Mouse (Mus musculus) lung, postnatal 0 days (tissue): Measurements from ENCODE around the gene Ak8.

Experiments
- CTCF ChIP-seq: IDR thresholded peaks from 2 replicates; pipeline ENCODE4 v1.5.1; 2016; ENCODE audit warnings: antibody characterized with exemption, mild to moderate bottlenecking
- EP300 ChIP-seq: IDR thresholded peaks from 2 replicates; pipeline ENCODE4 v1.6.1; 2016; ENCODE audit warnings: antibody characterized with exemption, mild to moderate bottlenecking, control low read depth

DNA sequence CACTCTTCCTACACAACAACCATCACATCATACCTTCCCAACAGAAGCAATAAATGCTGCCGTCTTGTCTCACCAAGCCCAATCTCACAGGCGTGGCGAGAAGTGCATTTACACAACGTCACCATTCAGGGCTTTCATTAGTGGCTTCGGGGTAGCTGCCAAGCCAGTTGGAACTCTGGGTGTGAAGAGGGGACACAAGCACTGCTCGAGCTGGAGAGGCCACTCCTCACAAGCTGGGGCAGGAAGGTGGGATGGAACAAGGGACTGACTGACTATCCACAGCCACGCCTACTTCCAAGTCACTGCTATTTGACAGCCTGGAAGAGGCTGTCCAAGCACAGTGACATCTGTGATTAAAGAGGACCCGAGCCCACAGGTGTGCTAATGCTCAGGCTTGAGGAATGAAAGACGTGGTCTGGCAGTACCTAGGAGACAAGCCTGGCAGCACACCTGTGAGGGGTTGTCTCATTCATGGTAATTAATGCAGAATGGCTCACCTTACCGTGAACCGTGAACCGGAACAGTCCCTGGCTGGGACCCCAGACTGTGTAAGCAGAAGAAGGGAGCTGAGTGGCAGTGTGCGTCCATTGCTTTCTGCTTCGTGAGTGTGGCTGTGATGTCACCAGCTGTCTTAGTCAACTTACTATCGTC is 46.8 kb downstream of the Ak8 start:
- TF ChIP-seq CTCF (no peak), EP300 (no peak)
